Mouse (Mus musculus) forebrain, embryonic 11.5 days (tissue): ENCODE data around the gene Tfpi. TPM values are rescaled to one million over a fixed set of nuclear protein-coding genes. Genes with fewer than 3 reads are reported as not detected.

Experiments used
- ATAC-seq: fragments of 200-750 bp; cut with Nextera tagmentation; replicated peaks from 2 replicates; pipeline ENCODE4 v1.8.0; 2017; ENCODE audit warnings: moderate TSS enrichment; ENCODE audit not compliant: low FRiP score
- DNase-seq: peaks from one replicate; pipeline ENCODE4 v3.0.0-alpha.2; 2017; ENCODE audit warnings: low spot score
- H3K27ac ChIP-seq: fragments of 300-500 bp; sonication (generic); 2 replicates; pipeline ENCODE4 v1.5.1; 2014; ENCODE audit warnings: low read depth, low read length
- H3K27me3 ChIP-seq: fragments of 300-500 bp; sonication (generic); 2 replicates; pipeline ENCODE4 v1.6.1; 2014; ENCODE audit warnings: mild to moderate bottlenecking, low read length, mixed read lengths; ENCODE audit not compliant: control insufficient read depth, insufficient read depth
- H3K36me3 ChIP-seq: fragments of 300-500 bp; sonication (generic); 2 replicates; pipeline ENCODE4 v1.6.1; 2014; ENCODE audit warnings: mild to moderate bottlenecking, low read length, moderate library complexity, mixed read lengths; ENCODE audit not compliant: control insufficient read depth, insufficient read depth
- H3K4me1 ChIP-seq: fragments of 300-500 bp; sonication (generic); replicated peaks from 2 replicates; pipeline ENCODE4 v1.6.1; 2014; ENCODE audit warnings: low read length, mixed read lengths; ENCODE audit not compliant: control insufficient read depth, insufficient read depth
- H3K4me2 ChIP-seq: fragments of 300-500 bp; sonication (generic); 2 replicates; pipeline ENCODE4 v1.6.1; 2014; ENCODE audit warnings: low read depth, mild to moderate bottlenecking, low read length, moderate library complexity, mixed read lengths; ENCODE audit not compliant: severe bottlenecking
- H3K4me3 ChIP-seq: fragments of 300-500 bp; sonication (generic); 2 replicates; pipeline ENCODE4 v1.5.1; 2014; ENCODE audit warnings: low read depth, low read length
- H3K9ac ChIP-seq: fragments of 300-500 bp; sonication (generic); 2 replicates; pipeline ENCODE4 v1.6.1; 2014; ENCODE audit warnings: low read length
- H3K9me3 ChIP-seq: fragments of 300-500 bp; sonication (generic); 2 replicates; pipeline ENCODE4 v1.6.1; 2016; ENCODE audit warnings: low read length, mixed read lengths; ENCODE audit not compliant: control insufficient read depth
- WGBS: fragments of 180-500 bp; shearing (Covaris S2); extraction: QIAGEN DNeasy Blood & Tissue Kit; methylation state at CpG from one replicate; pipeline ENCODE4 v1.1.7; 2014; 5-methylcytosine and 5-hydroxymethylcytosine counted together
- polyA plus RNA-seq: library from polyadenylated mRNA; unstranded; fragments of >200 nt; fragmentation: Nextera tagmentation; extraction: Ambion mirVana; gene quantifications from 2 replicates; pipeline ENCODE4 v1.2.1, GENCODE M21; 2014

The Tfpi gene
- polyA plus RNA-seq, 1 experiment from 2014 or later, result 9.9 TPM

- ATAC-seq (no peak), DNase-seq (no peak)
- Histone ChIP-seq H3K36me3 (no peaks in the 10 kb centered on the region), H3K9me3 (no peaks in the 10 kb centered on the region), H3K4me2 (no peak overlapping the region), H3K4me1 (no peaks in the 10 kb centered on the region), H3K27ac (no peak overlapping the region), H3K9ac (no peak overlapping the region), H3K27me3 (no peaks in the 10 kb centered on the region), H3K4me3 (no peak overlapping the region)
- WGBS, result 91% methylated on average over 3 of the region's 3 CpGs
Measured at GRCm38 (mm10) chr2:84462411-84462810, 14.2 kb downstream of the Tfpi start.

GRCm38 (mm10) chr2:84459651-84460177 lies 16.9 kb downstream of the Tfpi start:
- no peaks in the 10 kb centered on the region for H3K9me3 ChIP-seq
- H3K27me3 ChIP-seq, result no peaks in the 10 kb centered on the region
- no peaks in the 10 kb centered on the region for H3K4me1 ChIP-seq
- no peaks in the 10 kb centered on the region for H3K36me3 ChIP-seq
- 69% methylated on average over 11 of the region's 11 CpGs for WGBS
- no peak overlapping the region for H3K4me3 ChIP-seq
- no peak overlapping the region for H3K9ac ChIP-seq
- H3K4me2 ChIP-seq, result no peak overlapping the region
- no peak overlapping the region for H3K27ac ChIP-seq
- DNase-seq (no peak), ATAC-seq (no peak)

- Histone ChIP-seq H3K4me2 (no peak overlapping the region), H3K4me3 (no peak overlapping the region), H3K27me3 (no peaks in the 10 kb centered on the region), H3K36me3 (no peaks in the 10 kb centered on the region), H3K4me1 (no peaks in the 10 kb centered on the region), H3K9ac (no peak overlapping the region), H3K9me3 (no peaks in the 10 kb centered on the region), H3K27ac (no peak overlapping the region)
- no peak for ATAC-seq
- no peak for DNase-seq
- WGBS, result 85% methylated on average over 6 of the region's 6 CpGs
Measured at GRCm38 (mm10) chr2:84457221-84457620, 19.4 kb downstream of the Tfpi start.

- Histone ChIP-seq H3K4me2 (no peak overlapping the region), H3K9ac (no peak overlapping the region), H3K27me3 (no peaks in the 10 kb centered on the region), H3K9me3 (no peaks in the 10 kb centered on the region), H3K27ac (no peak overlapping the region), H3K4me3 (no peak overlapping the region), H3K4me1 (no peaks in the 10 kb centered on the region), H3K36me3 (no peaks in the 10 kb centered on the region)
- ATAC-seq (peak; percentile 77), DNase-seq (peak; percentile 60)
- WGBS, result 11% methylated on average over 5 of the region's 5 CpGs
Measured at GRCm38 (mm10) chr2:84455236-84455799, 21.3 kb downstream of the Tfpi start.

GRCm38 (mm10) chr2:84454551-84455235 lies 21.9 kb downstream of the Tfpi start:
- ATAC-seq, result peak; percentile 22; the same call in 1 of the 2 replicates
- Histone ChIP-seq H3K4me2 (no peak overlapping the region), H3K36me3 (no peaks in the 10 kb centered on the region), H3K4me1 (no peaks in the 10 kb centered on the region), H3K27ac (no peak overlapping the region), H3K9ac (no peak overlapping the region), H3K9me3 (no peaks in the 10 kb centered on the region), H3K4me3 (no peak overlapping the region), H3K27me3 (no peaks in the 10 kb centered on the region)
- 65% methylated on average over 10 of the region's 10 CpGs for WGBS
- peak; percentile 51 for DNase-seq

GRCm38 (mm10) chr2:84454051-84454450 lies 22.5 kb downstream of the Tfpi start:
- 22% methylated on average over 5 of the region's 5 CpGs for WGBS
- no peaks in the 10 kb centered on the region for H3K27me3 ChIP-seq

DNA sequence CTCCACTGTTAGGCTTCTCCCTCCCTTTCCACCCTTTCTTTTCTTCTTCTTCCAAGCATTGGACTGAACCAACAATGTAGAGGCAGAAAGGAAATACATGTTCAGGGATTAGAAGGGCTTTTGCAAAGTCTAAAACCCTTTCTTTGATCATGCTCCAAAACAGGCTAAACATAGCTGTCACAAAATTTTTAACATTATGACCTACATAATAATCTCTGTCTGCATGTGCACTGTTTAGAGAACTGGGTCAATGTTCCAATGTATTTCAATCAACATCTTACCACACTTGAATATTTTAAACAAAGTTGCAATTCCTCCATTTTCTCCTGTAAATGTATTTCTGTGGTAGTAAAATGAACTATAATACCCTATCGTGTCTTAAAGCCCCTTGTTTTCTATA lies 31.1 kb downstream of the Tfpi start:
- 86% methylated on average over 1 of the region's 1 CpGs for WGBS
- Histone ChIP-seq H3K9ac (no peak overlapping the region), H3K9me3 (no peaks in the 10 kb centered on the region), H3K27ac (no peak overlapping the region), H3K4me2 (no peak overlapping the region), H3K27me3 (no peaks in the 10 kb centered on the region), H3K4me1 (no peaks in the 10 kb centered on the region), H3K4me3 (no peak overlapping the region), H3K36me3 (no peaks in the 10 kb centered on the region)
- ATAC-seq (no peak), DNase-seq (no peak)

More at GRCm38 (mm10) chr2:84454051-84454450, 22.5 kb downstream of the Tfpi start:
- Histone ChIP-seq H3K27ac (no peak overlapping the region), H3K36me3 (no peaks in the 10 kb centered on the region), H3K9ac (no peak overlapping the region), H3K4me3 (no peak overlapping the region), H3K4me1 (no peaks in the 10 kb centered on the region), H3K4me2 (no peak overlapping the region), H3K9me3 (no peaks in the 10 kb centered on the region)
- ATAC-seq (peak; percentile 70), DNase-seq (no peak)

GRCm38 (mm10) chr2:84441940-84442339 lies 34.6 kb downstream of the Tfpi start:
- H3K4me3 ChIP-seq, result no peak overlapping the region
- no peaks in the 10 kb centered on the region for H3K4me1 ChIP-seq
- no peak overlapping the region for H3K27ac ChIP-seq
- no peak for ATAC-seq
- no peaks in the 10 kb centered on the region for H3K36me3 ChIP-seq
- no peak for DNase-seq
- no peak overlapping the region for H3K9ac ChIP-seq
- H3K9me3 ChIP-seq, result no peaks in the 10 kb centered on the region
- 93% methylated on average over 5 of the region's 5 CpGs for WGBS
- H3K27me3 ChIP-seq, result no peaks in the 10 kb centered on the region
- H3K4me2 ChIP-seq, result no peak overlapping the region
